8 mouse cellular contexts compared by ENCODE assay signal in the genomic region with DNA sequence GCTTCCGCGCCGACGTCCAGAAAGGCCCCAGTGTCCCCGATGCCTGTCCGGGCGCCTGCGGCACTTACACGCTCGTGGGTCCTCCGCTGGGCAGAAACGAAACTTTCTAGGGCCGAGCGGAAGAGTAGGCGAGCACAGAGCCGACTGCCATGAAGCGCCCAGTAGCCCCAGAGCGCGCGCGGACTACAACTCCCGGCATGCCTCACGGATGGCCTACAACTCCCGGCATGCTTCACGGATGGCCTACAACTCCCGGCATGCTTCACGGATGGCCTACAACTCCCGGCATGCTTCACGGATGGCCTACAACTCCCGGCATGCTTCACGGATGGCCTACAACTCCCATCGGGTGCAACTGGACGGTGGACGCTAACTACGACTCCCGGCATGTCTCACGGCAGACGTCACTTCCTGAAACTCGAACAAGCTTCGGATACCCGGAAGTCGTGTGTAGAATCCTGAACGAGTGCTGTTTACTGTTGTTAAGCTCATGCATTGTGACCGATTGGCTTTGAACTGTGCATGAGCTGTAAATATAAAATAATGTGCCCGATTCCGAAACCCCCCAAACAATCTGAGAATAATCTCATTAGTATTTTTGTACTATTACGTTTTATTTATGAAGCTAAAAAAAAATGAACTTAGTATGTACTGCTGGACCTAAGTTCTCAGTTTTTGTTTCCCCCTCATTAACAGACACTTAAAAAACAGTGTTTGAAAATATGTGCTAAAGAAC. TPM values are rescaled to one million over a fixed set of nuclear protein-coding genes. Genes with fewer than 3 reads are reported as not detected.
DNase-seq lines count a peak whose midpoint lies in the region; ATAC-seq lines count a peak whose summit lies in the region.

A gene (minus strand): TSS at position 187 of the 736 bp plus-strand sequence.

- peak within 1 kb of the TSS; percentile 58 for H3K4me3 ChIP-seq in hindbrain, embryonic 11.5 days (ENCODE audit: low read depth, low read length)

- under 1% methylated on average over 45 of the region's 47 CpGs for WGBS in hindbrain, embryonic 11.5 days

- H3K36me3 ChIP-seq in hindbrain, embryonic 11.5 days (ENCODE audit: control insufficient read depth, insufficient read depth, low read length) = no peaks in the 10 kb centered on the region

- peak within 1 kb of the TSS; percentile 72 for H3K4me2 ChIP-seq in hindbrain, embryonic 11.5 days (replicated peaks; ENCODE audit: low read depth, low read length)

- DNase-seq in Muller cell, postnatal 12 days (ENCODE audit: inconsistent ontology term) = peak; percentile 90
- DNase-seq in cerebellum, adult 9-11 months = peak; percentile 99
- DNase-seq in frontal cortex, adult 2 months (ENCODE audit: extremely low spot score in 1 of 2, low spot score in 1 of 2) = peak; percentile 98
- peak; percentile 92 for DNase-seq in hindbrain, embryonic 11.5 days (ENCODE audit: low spot score)
- DNase-seq in layer of hippocampus, postnatal 10 days (ENCODE audit: low spot score in 2 of 2) = peak; percentile 93 to 95
- DNase-seq in lung, postnatal 10 days = peak; percentile 97
- DNase-seq in ovary, postnatal 36 days (ENCODE audit: low spot score) = peak; percentile 90
- peak; percentile 93 for DNase-seq in thymus, postnatal 25 days

- peak within 1 kb of the TSS; percentile 51 for H3K27ac ChIP-seq in hindbrain, embryonic 11.5 days (ENCODE audit: low read depth, low read length)

- peak within 1 kb of the TSS; percentile 67 for H3K9ac ChIP-seq in hindbrain, embryonic 11.5 days (ENCODE audit: low read depth, low read length)

- no peaks in the 10 kb centered on the region for H3K27me3 ChIP-seq in hindbrain, embryonic 11.5 days (ENCODE audit: control insufficient read depth, insufficient read depth, low read length)

- H3K9me3 ChIP-seq in hindbrain, embryonic 11.5 days (ENCODE audit: control insufficient read depth, low read length) = no peaks in the 10 kb centered on the region

- ATAC-seq in hindbrain, embryonic 11.5 days (ENCODE audit: low FRiP score) = peak; percentile 98

- H3K4me1 ChIP-seq in hindbrain, embryonic 11.5 days (replicated peaks; ENCODE audit: control insufficient read depth, insufficient read depth, low read length) = no peaks in the 10 kb centered on the region

RNA-seq across cellular contexts. Expression of the gene that starts here (rescaled TPM):
- 23.1 and 23.7 TPM in 2 replicates for polyA plus RNA-seq in frontal cortex, adult 2 months (2012; rRNA removed)
- polyA plus RNA-seq in hindbrain, embryonic 11.5 days (2014; fragmentation: Nextera tagmentation; extraction: Ambion mirVana) = 6.8 and 9.5 TPM in 2 replicates
- 10 to 100 TPM; 18.6 to 25.1 TPM for total RNA-seq in layer of hippocampus, postnatal 10 days (2021)

Comparison
In these comparisons a context has a peak if more than half of its experiments do, and no peak if none do; other contexts are left out.
1. Peak in every context shown above with its lines: DNase-seq, ATAC-seq, H3K4me3 ChIP-seq and H3K27ac ChIP-seq.